Mouse (Mus musculus) lung, postnatal 0 days (tissue): ENCODE measurements around the gene Slc24a3.

Experiments used
- CTCF ChIP-seq: IDR thresholded peaks from 2 replicates; pipeline ENCODE4 v1.5.1; 2016; ENCODE audit warnings: antibody characterized with exemption, mild to moderate bottlenecking
- EP300 ChIP-seq: IDR thresholded peaks from 2 replicates; pipeline ENCODE4 v1.6.1; 2016; ENCODE audit warnings: antibody characterized with exemption, mild to moderate bottlenecking, control low read depth

DNA sequence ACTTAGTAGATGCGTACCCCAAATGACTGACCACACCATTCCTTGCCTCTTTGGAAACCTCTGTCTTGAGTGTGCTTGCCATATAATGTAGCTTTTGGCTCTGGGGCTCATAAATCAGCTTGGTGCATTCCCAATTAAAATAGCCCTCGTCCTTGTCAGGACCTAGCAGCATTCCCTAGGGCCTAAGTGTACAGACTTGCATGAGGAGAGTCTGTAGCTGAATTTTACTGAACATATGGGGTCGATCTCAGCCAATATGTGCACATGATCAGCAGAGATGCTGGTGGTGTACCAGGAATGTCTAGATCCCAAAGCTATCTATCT lies 254.3 kb downstream of the Slc24a3 start:
- no peak for TF ChIP-seq CTCF
- no peak for TF ChIP-seq EP300
